Mouse (Mus musculus) cerebellum, adult 2 months (tissue): ENCODE measurements around the gene Cfap77.

Experiments
- CTCF ChIP-seq: fragments of 200-500 bp; IDR thresholded peaks from 2 replicates; pipeline ENCODE4 v1.5.1; 2011; ENCODE audit warnings: low read depth, mild to moderate bottlenecking, control low read depth, low read length, moderate library complexity, borderline replicate concordance; ENCODE audit not compliant: insufficient read depth
- POLR2A ChIP-seq: fragments of 200-500 bp; IDR thresholded peaks from 2 replicates; pipeline ENCODE4 v1.6.1; 2011; ENCODE audit warnings: low read length, control low read depth, borderline replicate concordance; ENCODE audit not compliant: insufficient read depth

- TF ChIP-seq CTCF = no peak
- TF ChIP-seq POLR2A = no peak
Observed at GRCm38 (mm10) chr2:29098786-29099185, 43.9 kb upstream of the Cfap77 start.
